Mouse (Mus musculus) large intestine, adult 2 months (tissue): ENCODE measurements around the gene Tmem130. TPM values are rescaled to one million over a fixed set of nuclear protein-coding genes. Genes with fewer than 3 reads are reported as not detected.

Experiments
- polyA plus RNA-seq: library from polyadenylated mRNA; depleted of rRNA; stranded (reverse); fragments of >200 nt; gene quantifications from 2 replicates; pipeline ENCODE4 v1.2.3, GENCODE M21; 2012; rRNA removed

The Tmem130 gene
- polyA plus RNA-seq, 1 experiment: 1.2 TPM

Other genes with a start within 250 kb of the Tmem130 start
- gene Nptx2, start 215.9 kb downstream of the Tmem130 start, polyA plus RNA-seq: 2.0 and 3.5 TPM in 2 replicates
- 55.6 and 62.4 TPM in 2 replicates for gene Trrap, start 5.9 kb upstream of the Tmem130 start, polyA plus RNA-seq
- gene Smurf1, start 204.0 kb upstream of the Tmem130 start, polyA plus RNA-seq: 11.6 and 15.9 TPM in 2 replicates